Mouse (Mus musculus) gastrocnemius, adult 2 months (tissue): Measurements from ENCODE around the gene Slc5a8. TPM values are rescaled to one million over a fixed set of nuclear protein-coding genes. Genes with fewer than 3 reads are reported as not detected.

Experiments
- DNase-seq: peaks from one replicate; pipeline ENCODE4 v3.0.0; 2022
- H3K27ac ChIP-seq: fragments of 200-600 bp; 2 replicates; pipeline ENCODE4 v1.8.1; 2022; ENCODE audit warnings: mild to moderate bottlenecking
- H3K4me3 ChIP-seq: fragments of 200-600 bp; 2 replicates; pipeline ENCODE4 v1.8.1; 2022; ENCODE audit warnings: mild to moderate bottlenecking, moderate library complexity
- CTCF ChIP-seq: fragments of 200-600 bp; IDR thresholded peaks from 2 replicates; pipeline ENCODE4 v1.8.1; 2022; ENCODE audit warnings: antibody characterized with exemption, mild to moderate bottlenecking, moderate library complexity
- intact Hi-C: fragments of 180-260 bp; cut with DNase I; formaldehyde crosslinking; loops from one replicate; pipeline ENCODE4 v1.15.1; 2025
- long read RNA-seq, 2 experiments: library from polyadenylated mRNA; stranded (forward); transcript quantifications; one replicate each; pipeline ENCODE4 v2.0.0; 2021
- total RNA-seq, 2 experiments: library from RNA; stranded (reverse); gene quantifications; 2 replicates each; pipeline ENCODE4 v1.2.3; 2021

Gene Slc5a8
- not detected for total RNA-seq
- long read RNA-seq, experiment 1 = 0 reads
- long read RNA-seq, experiment 2 = 0 reads

DNA sequence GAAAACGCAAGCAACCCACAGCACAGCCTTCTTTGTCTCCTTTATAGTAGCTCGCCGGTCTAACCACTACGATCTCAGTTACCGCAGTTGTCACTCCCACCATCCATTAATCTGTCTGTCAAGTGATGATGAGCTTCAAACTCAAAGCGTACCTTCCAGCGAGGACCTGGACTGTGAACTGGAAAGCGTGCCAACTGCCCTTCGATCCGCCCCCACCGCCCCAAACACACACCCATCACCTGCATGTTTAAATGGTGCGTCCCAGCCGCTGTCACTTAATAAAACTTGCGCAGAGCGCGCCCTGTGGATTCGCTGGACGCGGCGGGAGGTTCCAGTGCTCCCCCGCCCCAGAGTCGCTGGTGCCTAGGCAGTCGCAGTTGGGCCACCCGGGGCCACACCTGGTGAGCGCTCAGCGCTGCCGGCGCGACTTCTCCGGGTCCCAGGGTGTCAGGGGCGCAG lies at the start of gene Slc5a8:
TSS of gene Slc5a8 (plus strand) at position 361 of the 459 bp plus-strand sequence.
- intact Hi-C loops = no loop called here
- TF ChIP-seq CTCF = no peak
- no peak within 1 kb of the TSS for H3K27ac ChIP-seq
- no peak for DNase-seq
- H3K4me3 ChIP-seq = no peak within 1 kb of the TSS

GRCm38 (mm10) chr10:88848876-88849476 lies 36.8 kb upstream of the Slc5a8 start:
- no peak for TF ChIP-seq CTCF
- DNase-seq = no peak
- intact Hi-C loops = no loop called here
- Histone ChIP-seq H3K27ac (no peak overlapping the region), H3K4me3 (no peak overlapping the region)

DNA sequence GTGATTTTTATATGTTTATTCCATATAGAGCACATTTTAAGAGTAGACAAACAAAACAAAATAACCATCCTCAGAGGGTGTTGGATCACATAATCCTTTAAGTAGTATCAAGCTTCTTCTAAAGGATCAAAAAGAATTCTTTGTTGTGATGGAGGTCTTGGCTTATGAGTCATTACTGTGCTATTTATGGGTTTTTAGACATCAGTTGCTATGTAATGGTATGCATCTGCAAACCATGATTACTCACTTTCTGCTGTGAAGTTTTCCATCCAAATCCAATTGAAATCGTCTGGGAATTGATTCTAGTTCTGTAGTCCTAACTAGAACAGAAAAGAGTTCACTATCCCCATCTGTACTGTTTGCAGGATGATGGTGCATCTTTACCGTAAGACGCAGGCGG lies 35.8 kb upstream of the Slc5a8 start:
- TF ChIP-seq CTCF = no peak
- Histone ChIP-seq H3K4me3 (no peak overlapping the region), H3K27ac (no peak overlapping the region)
- intact Hi-C loops = no loop called here
- DNase-seq = no peak

GRCm38 (mm10) chr10:88853326-88853725 lies 32.5 kb upstream of the Slc5a8 start:
- Histone ChIP-seq H3K4me3 (no peak overlapping the region), H3K27ac (no peak overlapping the region)
- DNase-seq = no peak
- intact Hi-C loops = no loop called here
- TF ChIP-seq CTCF = no peak

DNA sequence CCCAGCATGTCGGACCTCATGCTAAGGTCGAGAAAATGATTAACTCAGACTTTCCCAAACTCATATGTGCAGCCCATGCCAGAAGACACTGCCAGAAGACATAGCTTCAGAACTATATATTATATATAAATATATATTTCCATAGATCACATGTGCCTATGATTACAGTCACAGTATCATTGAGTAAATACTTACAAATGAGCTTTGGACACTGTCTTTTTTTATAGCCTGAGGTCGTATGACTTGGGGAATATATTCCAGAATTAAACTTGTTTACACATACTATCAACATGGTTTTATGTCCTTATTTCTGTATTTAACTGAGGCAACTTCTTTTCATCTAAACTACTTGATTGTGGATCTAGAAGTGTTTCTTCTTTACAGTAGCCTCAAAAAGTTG lies 24.9 kb upstream of the Slc5a8 start:
- intact Hi-C loops = no loop called here
- H3K27ac ChIP-seq = no peak overlapping the region
- DNase-seq = no peak
- TF ChIP-seq CTCF = no peak
- no peak overlapping the region for H3K4me3 ChIP-seq

DNA sequence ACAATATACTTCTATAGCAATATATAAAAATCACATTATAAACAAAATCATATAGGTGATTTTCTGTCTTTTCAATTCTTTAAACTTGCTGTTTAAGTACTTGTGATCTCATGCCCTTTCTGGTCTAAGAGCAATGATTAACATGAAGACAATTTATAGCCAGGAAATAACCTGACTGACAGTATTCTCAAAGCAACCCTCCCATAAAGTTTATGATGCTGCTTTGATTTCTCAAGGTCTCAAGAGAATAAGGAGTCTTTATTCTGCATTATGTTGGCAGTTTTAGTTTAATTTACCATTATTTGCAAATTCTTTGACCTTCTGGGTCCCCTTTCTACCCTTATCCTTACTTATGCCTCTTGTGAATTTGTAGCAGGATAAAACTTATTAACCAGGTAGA lies 24.4 kb upstream of the Slc5a8 start:
- Histone ChIP-seq H3K27ac (no peak overlapping the region), H3K4me3 (no peak overlapping the region)
- TF ChIP-seq CTCF = no peak
- intact Hi-C loops = no loop called here
- DNase-seq = no peak

- H3K27ac ChIP-seq = no peak overlapping the region
- TF ChIP-seq CTCF = no peak
- intact Hi-C loops = no loop called here
- no peak for DNase-seq
- no peak overlapping the region for H3K4me3 ChIP-seq
Measured at GRCm38 (mm10) chr10:88862293-88862692, 23.5 kb upstream of the Slc5a8 start.

DNA sequence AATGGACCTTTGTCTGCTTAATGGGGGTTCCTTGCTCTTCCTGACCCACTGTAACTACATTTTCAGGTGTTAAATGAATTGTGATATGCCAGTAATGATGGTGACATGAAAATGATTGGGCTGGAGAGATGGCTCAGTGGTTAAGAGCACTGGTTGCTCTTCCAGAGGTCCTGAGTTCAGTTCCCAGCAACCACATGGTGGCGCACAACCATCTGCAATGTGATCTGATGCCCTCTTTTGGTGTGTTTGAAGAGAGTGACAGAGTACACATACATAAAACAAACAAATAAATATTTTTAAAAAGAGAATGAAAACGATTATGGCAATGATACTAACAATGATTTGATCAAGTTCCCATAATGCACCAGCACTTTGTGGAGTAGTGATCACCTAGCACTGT lies 19.8 kb upstream of the Slc5a8 start:
- TF ChIP-seq CTCF = no peak
- intact Hi-C loops = no loop called here
- DNase-seq = no peak
- no peak overlapping the region for H3K27ac ChIP-seq
- H3K4me3 ChIP-seq = no peak overlapping the region

DNA sequence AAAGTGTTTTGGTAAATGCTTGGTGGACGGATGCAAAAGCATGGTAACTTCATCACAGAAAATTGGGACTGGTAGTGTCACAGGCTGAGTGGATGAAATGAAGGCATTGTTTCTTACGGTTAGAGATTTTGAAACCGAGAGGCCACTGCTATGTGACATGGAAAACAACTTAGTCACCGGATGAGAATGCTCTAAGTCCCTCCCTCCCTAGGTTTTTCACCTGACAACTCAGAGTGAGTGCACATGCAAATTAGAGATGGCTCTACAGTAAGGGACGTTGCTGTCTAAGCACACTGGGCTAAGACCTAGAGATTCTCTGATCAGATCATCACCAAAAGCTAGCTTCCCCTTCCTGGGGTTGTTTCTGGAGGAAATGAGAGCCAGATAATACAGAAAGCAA lies 10.9 kb upstream of the Slc5a8 start:
- DNase-seq = no peak
- Histone ChIP-seq H3K4me3 (no peak overlapping the region), H3K27ac (no peak overlapping the region)
- TF ChIP-seq CTCF = no peak
- intact Hi-C loops = no loop called here

GRCm38 (mm10) chr10:88877421-88877820 lies 8.4 kb upstream of the Slc5a8 start:
- DNase-seq = no peak
- H3K27ac ChIP-seq = no peak overlapping the region
- intact Hi-C loops = no loop called here
- TF ChIP-seq CTCF = no peak
- no peak overlapping the region for H3K4me3 ChIP-seq

DNA sequence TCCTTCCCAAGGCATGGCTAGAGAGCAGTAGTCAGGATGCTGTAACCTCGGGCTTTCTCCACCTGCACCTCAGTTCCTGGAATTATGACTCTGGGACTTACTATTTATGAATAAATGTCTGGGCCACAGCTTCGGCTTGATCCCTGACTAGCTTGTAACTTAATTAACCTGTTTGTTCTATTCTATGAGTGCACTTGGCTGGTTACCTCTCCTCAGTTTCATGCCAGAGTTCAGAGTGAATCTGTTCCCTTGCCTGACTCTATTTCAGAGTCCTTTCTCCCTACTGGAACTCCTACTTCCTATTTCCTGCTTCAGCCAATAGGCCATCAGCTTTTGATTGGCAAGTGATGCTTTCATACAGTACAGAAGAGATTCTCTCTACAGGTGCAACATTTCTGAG lies 2.1 kb upstream of the Slc5a8 start:
- DNase-seq = no peak
- no peak for TF ChIP-seq CTCF
- intact Hi-C loops = no loop called here
- no peak overlapping the region for H3K4me3 ChIP-seq
- no peak overlapping the region for H3K27ac ChIP-seq

- no peak for DNase-seq
- no peak for TF ChIP-seq CTCF
Measured at GRCm38 (mm10) chr10:88884836-88885235, 956 bp upstream of the Slc5a8 start.

GRCm38 (mm10) chr10:88886114-88886513 lies 322 bp downstream of the Slc5a8 start:
- Histone ChIP-seq H3K4me3 (no peak overlapping the region), H3K27ac (no peak overlapping the region)
- no peak for DNase-seq
- intact Hi-C loops = no loop called here
- TF ChIP-seq CTCF = no peak

More at GRCm38 (mm10) chr10:88884836-88885235, 956 bp upstream of the Slc5a8 start:
- H3K27ac ChIP-seq = no peak overlapping the region
- intact Hi-C loops = no loop called here
- H3K4me3 ChIP-seq = no peak overlapping the region

GRCm38 (mm10) chr10:88888376-88888775 lies 2.6 kb downstream of the Slc5a8 start:
- Histone ChIP-seq H3K27ac (no peak overlapping the region), H3K4me3 (no peak overlapping the region)
- TF ChIP-seq CTCF = no peak
- DNase-seq = no peak
- intact Hi-C loops = no loop called here
